Mouse (Mus musculus) intestine, embryonic 14.5 days (tissue): ENCODE results near the gene Prkar2b. TPM values are rescaled to one million over a fixed set of nuclear protein-coding genes. Genes with fewer than 3 reads are reported as not detected.

ENCODE experiments used
- ATAC-seq: fragments of 200-750 bp; cut with Nextera tagmentation; replicated peaks from 2 replicates; pipeline ENCODE4 v1.8.0; 2017; ENCODE audit warnings: low read depth, moderate number of reproducible peaks, moderate TSS enrichment, moderate library complexity; ENCODE audit not compliant: low FRiP score, low TSS enrichment
- DNase-seq: peaks from one replicate; pipeline ENCODE4 v3.0.0-alpha.2; 2018; ENCODE audit warnings: low spot score
- H3K27ac ChIP-seq: fragments of 300-500 bp; sonication (generic); 2 replicates; pipeline ENCODE4 v1.5.1; 2014; ENCODE audit warnings: low read depth, mild to moderate bottlenecking, control low read depth
- H3K27me3 ChIP-seq: fragments of 300-500 bp; sonication (generic); replicated peaks from 2 replicates; pipeline ENCODE4 v1.6.1; 2014; ENCODE audit warnings: low read length, control low read depth; ENCODE audit not compliant: control insufficient read depth, insufficient read depth
- H3K36me3 ChIP-seq: fragments of 300-500 bp; sonication (generic); 2 replicates; pipeline ENCODE4 v1.6.1; 2014; ENCODE audit warnings: low read length, control low read depth; ENCODE audit not compliant: control insufficient read depth, insufficient read depth
- H3K4me1 ChIP-seq: fragments of 300-500 bp; sonication (generic); replicated peaks from 2 replicates; pipeline ENCODE4 v1.6.1; 2014; ENCODE audit warnings: low read length, control low read depth, mixed read lengths; ENCODE audit not compliant: control insufficient read depth, insufficient read depth
- H3K4me2 ChIP-seq: fragments of 300-500 bp; sonication (generic); 2 replicates; pipeline ENCODE4 v1.6.1; 2014; ENCODE audit warnings: low read length
- H3K4me3 ChIP-seq: fragments of 300-500 bp; sonication (generic); 2 replicates; pipeline ENCODE4 v1.5.1; 2014; ENCODE audit warnings: low read depth, low read length, control low read depth, mixed read lengths
- H3K9ac ChIP-seq: fragments of 300-500 bp; sonication (generic); 2 replicates; pipeline ENCODE4 v1.6.1; 2014; ENCODE audit warnings: mild to moderate bottlenecking, low read length
- H3K9me3 ChIP-seq: fragments of 300-500 bp; sonication (generic); 2 replicates; pipeline ENCODE4 v1.6.1; 2016; ENCODE audit warnings: low read length, control low read depth; ENCODE audit not compliant: control insufficient read depth
- WGBS: fragments of 180-500 bp; shearing (Covaris S2); extraction: QIAGEN DNeasy Blood & Tissue Kit; methylation state at CpG from one replicate; pipeline ENCODE4 v1.1.7; 2014; 5-methylcytosine and 5-hydroxymethylcytosine counted together
- polyA plus RNA-seq: library from polyadenylated mRNA; unstranded; fragments of >200 nt; fragmentation: Nextera tagmentation; extraction: Ambion mirVana; gene quantifications from 2 replicates; pipeline ENCODE4 v1.2.1, GENCODE M21; 2014

Gene Prkar2b
- polyA plus RNA-seq, 1 experiment from 2014 or later = 23.8 TPM

- H3K9ac ChIP-seq = no peak overlapping the region
- WGBS = 98% methylated on average over 6 of the region's 6 CpGs
Measured at GRCm38 (mm10) chr12:32077403-32077802, 16.3 kb upstream of the Prkar2b start.

GRCm38 (mm10) chr12:32075831-32076715, 15.0 kb upstream of the Prkar2b start:
- H3K4me2 ChIP-seq = no peak overlapping the region
- 75% methylated on average over 10 of the region's 10 CpGs for WGBS
- H3K27ac ChIP-seq = no peak overlapping the region
- no peaks in the 10 kb centered on the region for H3K36me3 ChIP-seq
- no peak overlapping the region for H3K4me3 ChIP-seq
- DNase-seq = no peak
- ATAC-seq = no peak
- no peaks in the 10 kb centered on the region for H3K4me1 ChIP-seq
- H3K9me3 ChIP-seq = no peaks in the 10 kb centered on the region
- no peaks in the 10 kb centered on the region for H3K27me3 ChIP-seq
- H3K9ac ChIP-seq = no peak overlapping the region

More at GRCm38 (mm10) chr12:32077403-32077802, 16.3 kb upstream of the Prkar2b start:
- ATAC-seq = no peak
- H3K4me3 ChIP-seq = no peak overlapping the region
- H3K27ac ChIP-seq = no peak overlapping the region
- DNase-seq = no peak
- no peaks in the 10 kb centered on the region for H3K27me3 ChIP-seq
- H3K4me1 ChIP-seq = no peaks in the 10 kb centered on the region
- no peaks in the 10 kb centered on the region for H3K36me3 ChIP-seq
- H3K9me3 ChIP-seq = no peaks in the 10 kb centered on the region
- no peak overlapping the region for H3K4me2 ChIP-seq

GRCm38 (mm10) chr12:32074271-32074670, 13.2 kb upstream of the Prkar2b start:
- ATAC-seq = no peak
- Histone ChIP-seq H3K27ac (no peak overlapping the region), H3K4me1 (no peaks in the 10 kb centered on the region), H3K9me3 (no peaks in the 10 kb centered on the region), H3K9ac (no peak overlapping the region), H3K27me3 (no peaks in the 10 kb centered on the region), H3K4me3 (no peak overlapping the region), H3K36me3 (no peaks in the 10 kb centered on the region), H3K4me2 (no peak overlapping the region)
- 75% methylated on average over 6 of the region's 6 CpGs for WGBS
- no peak for DNase-seq

- no peak overlapping the region for H3K4me2 ChIP-seq
- H3K27ac ChIP-seq = no peak overlapping the region
- H3K4me1 ChIP-seq = peaks cover 4% of the 10 kb centered on the region; the same call in 1 of the 2 replicates
- no peak overlapping the region for H3K9ac ChIP-seq
- no peak overlapping the region for H3K4me3 ChIP-seq
- H3K9me3 ChIP-seq = no peaks in the 10 kb centered on the region
- no peak for ATAC-seq
- H3K36me3 ChIP-seq = no peaks in the 10 kb centered on the region
- WGBS = 45% methylated on average over 5 of the region's 5 CpGs
- peak; percentile 21 for DNase-seq
- H3K27me3 ChIP-seq = no peaks in the 10 kb centered on the region
Measured at GRCm38 (mm10) chr12:32066004-32066403, 4.9 kb upstream of the Prkar2b start.

GRCm38 (mm10) chr12:32060247-32061089, 628 bp downstream of the Prkar2b start:
- H3K27ac ChIP-seq = peak overlapping the region; percentile 85
- WGBS = under 1% methylated on average over 45 of the region's 66 CpGs
- H3K36me3 ChIP-seq = no peaks in the 10 kb centered on the region
- H3K9me3 ChIP-seq = no peaks in the 10 kb centered on the region
- ATAC-seq (peak; percentile 84), DNase-seq (peak; percentile 91)
- H3K4me1 ChIP-seq = peaks cover 10% of the 10 kb centered on the region
- H3K27me3 ChIP-seq = no peaks in the 10 kb centered on the region
- H3K4me2 ChIP-seq = peak overlapping the region; percentile 92
- H3K9ac ChIP-seq = peak overlapping the region; percentile 80
- peak overlapping the region; percentile 84 for H3K4me3 ChIP-seq

- ATAC-seq (no peak), DNase-seq (no peak)
- peaks cover 10% of the 10 kb centered on the region for H3K4me1 ChIP-seq
- no peaks in the 10 kb centered on the region for H3K36me3 ChIP-seq
- no peaks in the 10 kb centered on the region for H3K9me3 ChIP-seq
- 22% methylated on average over 6 of the region's 6 CpGs for WGBS
- no peaks in the 10 kb centered on the region for H3K27me3 ChIP-seq
- peak overlapping the region; percentile 92 for H3K4me2 ChIP-seq
- H3K4me3 ChIP-seq = peak overlapping the region; percentile 84
- H3K27ac ChIP-seq = no peak overlapping the region
- peak overlapping the region; percentile 80 for H3K9ac ChIP-seq
Measured at GRCm38 (mm10) chr12:32059707-32060106, 1.4 kb downstream of the Prkar2b start.

GRCm38 (mm10) chr12:32059135-32059534, 2.0 kb downstream of the Prkar2b start:
- Histone ChIP-seq H3K4me2 (peak overlapping the region; percentile 92), H3K9me3 (no peaks in the 10 kb centered on the region), H3K27me3 (no peaks in the 10 kb centered on the region), H3K27ac (no peak overlapping the region), H3K9ac (no peak overlapping the region), H3K4me3 (no peak overlapping the region), H3K36me3 (no peaks in the 10 kb centered on the region), H3K4me1 (peaks cover 10% of the 10 kb centered on the region)
- peak; percentile 49 for DNase-seq
- ATAC-seq = no peak
- 70% methylated on average over 2 of the region's 2 CpGs for WGBS

GRCm38 (mm10) chr12:32057461-32058199, 3.5 kb downstream of the Prkar2b start:
- H3K9me3 ChIP-seq = no peaks in the 10 kb centered on the region
- DNase-seq (no peak), ATAC-seq (no peak)
- no peak overlapping the region for H3K9ac ChIP-seq
- H3K4me1 ChIP-seq = peaks cover 10% of the 10 kb centered on the region
- H3K27me3 ChIP-seq = no peaks in the 10 kb centered on the region
- no peak overlapping the region for H3K4me2 ChIP-seq
- H3K4me3 ChIP-seq = no peak overlapping the region
- H3K27ac ChIP-seq = no peak overlapping the region
- 81% methylated on average over 12 of the region's 12 CpGs for WGBS
- H3K36me3 ChIP-seq = no peaks in the 10 kb centered on the region
